Mouse (Mus musculus): ENCODE data around the gene Ache. TPM values are rescaled to one million over a fixed set of nuclear protein-coding genes. Genes with fewer than 3 reads are reported as not detected.

The Ache gene
- total and polyA plus RNA-seq, 3 experiments = 0.13 to 0.23 TPM; not detected in 1

- dilution Hi-C loops (cut with MboI; ENCODE audit: extremely low pct_ligation_motif_present, extremely low pct_unique_long_range_greater_than_20kb, low sequenced_read_pairs) = no loop called here
- Histone ChIP-seq H3K27me3 (replicated peaks) (peaks cover 33% of the 10 kb centered on the region), H3K9me3 (replicated peaks; ENCODE audit: low read length) (peaks cover 7% of the 10 kb centered on the region), H3K4me1 (ENCODE audit: control insufficient read depth in 1 of 2, insufficient read depth in 2 of 2) (peaks cover 14 to 44% of the 10 kb centered on the region in 2 experiments; a peak in 3 of 4 replicates), H3K4me2 (ENCODE audit: insufficient read depth, low read depth, poor library complexity, severe bottlenecking) (peak overlapping the region; percentile 33; the same call in 1 of the 2 replicates), H3K9ac (ENCODE audit: insufficient read depth, low read depth) (no peak overlapping the region), H3K27ac (ENCODE audit: insufficient read depth, low read depth) (no peak overlapping the region), H3K36me3 (replicated peaks in 1 of 2; ENCODE audit: control insufficient read depth in 1 of 2, insufficient read depth in 1 of 2, low read length in 1 of 2) (no peaks in the 10 kb centered on the region), H3K4me3 (replicated peaks in 1 of 3; ENCODE audit: low read depth in 2 of 3, low read length in 2 of 3, poor library complexity in 1 of 3) (no peak overlapping the region), H3K79me2 (replicated peaks; ENCODE audit: control insufficient read depth, extremely low read depth, insufficient read depth, poor library complexity, severe bottlenecking) (no peaks in the 10 kb centered on the region)
- in situ Hi-C loops (cut with MboI; ENCODE audit: low pct_ligation_motif_present, low pct_unique_long_range_greater_than_20kb, low sequenced_read_pairs) = no loop called here
- no peak for DNase-seq (ENCODE audit: extremely low read depth)
- no peak for TF ChIP-seq CTCF (conservative IDR thresholded peaks at IDR 0.05 in 1 of 2, IDR thresholded peaks at IDR 0.05 in 1 of 2; ENCODE audit: low read depth in 2 of 2, low read length in 2 of 2)
Measured at GRCm38 (mm10) chr5:137287953-137288743, 829 bp downstream of the Ache start.

- H3K27me3 ChIP-seq (replicated peaks) = peaks cover 33% of the 10 kb centered on the region
- H3K9ac ChIP-seq (ENCODE audit: insufficient read depth, low read depth) = no peak overlapping the region
- H3K4me3 ChIP-seq (replicated peaks in 1 of 3; ENCODE audit: low read depth in 2 of 3, low read length in 2 of 3, poor library complexity in 1 of 3) = no peak overlapping the region
- no peaks in the 10 kb centered on the region for H3K79me2 ChIP-seq (replicated peaks; ENCODE audit: control insufficient read depth, extremely low read depth, insufficient read depth, poor library complexity, severe bottlenecking)
- dilution Hi-C loops (cut with MboI; ENCODE audit: extremely low pct_ligation_motif_present, extremely low pct_unique_long_range_greater_than_20kb, low sequenced_read_pairs) (no loop called here), in situ Hi-C loops (cut with MboI; ENCODE audit: low pct_ligation_motif_present, low pct_unique_long_range_greater_than_20kb, low sequenced_read_pairs) (no loop called here)
- no peak for TF ChIP-seq TBP (conservative IDR thresholded peaks at IDR 0.05; ENCODE audit: low read depth, low read length)
- TF ChIP-seq CTCF (conservative IDR thresholded peaks at IDR 0.05 in 1 of 2, IDR thresholded peaks at IDR 0.05 in 1 of 2; ENCODE audit: low read depth in 2 of 2, low read length in 2 of 2) = peak in 1 of 2 experiments; percentile 52; a peak in 2 of 4 replicates
- peak; percentile 29 for TF ChIP-seq RAD21 (IDR thresholded peaks at IDR 0.05; ENCODE audit: low read depth, low read length)
- peaks cover 14 to 47% of the 10 kb centered on the region in 2 experiments; a peak in 3 of 4 replicates for H3K4me1 ChIP-seq (ENCODE audit: control insufficient read depth in 1 of 2, insufficient read depth in 2 of 2)
- no peak for DNase-seq (ENCODE audit: extremely low read depth)
- no peak overlapping the region for H3K27ac ChIP-seq (ENCODE audit: insufficient read depth, low read depth)
- H3K4me2 ChIP-seq (ENCODE audit: insufficient read depth, low read depth, poor library complexity, severe bottlenecking) = no peak overlapping the region
- H3K36me3 ChIP-seq (replicated peaks in 1 of 2; ENCODE audit: control insufficient read depth in 1 of 2, insufficient read depth in 1 of 2, low read length in 1 of 2) = no peaks in the 10 kb centered on the region
- no peaks in the 10 kb centered on the region for H3K9me3 ChIP-seq (replicated peaks; ENCODE audit: low read length)
Measured at GRCm38 (mm10) chr5:137288999-137289470, 1.7 kb downstream of the Ache start.

GRCm38 (mm10) chr5:137289591-137290365 lies 2.5 kb downstream of the Ache start:
- H3K36me3 ChIP-seq (replicated peaks in 1 of 2; ENCODE audit: control insufficient read depth in 1 of 2, insufficient read depth in 1 of 2, low read length in 1 of 2) = peaks cover 2% of the 10 kb centered on the region in 2 experiments
- no peak overlapping the region for H3K9ac ChIP-seq (ENCODE audit: insufficient read depth, low read depth)
- H3K4me3 ChIP-seq (replicated peaks in 1 of 3; ENCODE audit: low read depth in 2 of 3, low read length in 2 of 3, poor library complexity in 1 of 3) = no peak overlapping the region
- peaks cover 14 to 49% of the 10 kb centered on the region in 2 experiments; a peak in 3 of 4 replicates for H3K4me1 ChIP-seq (ENCODE audit: control insufficient read depth in 1 of 2, insufficient read depth in 2 of 2)
- H3K4me2 ChIP-seq (ENCODE audit: insufficient read depth, low read depth, poor library complexity, severe bottlenecking) = no peak overlapping the region
- no peak overlapping the region for H3K27ac ChIP-seq (ENCODE audit: insufficient read depth, low read depth)
- TF ChIP-seq SMC3 (IDR thresholded peaks at IDR 0.05; ENCODE audit: low read depth, low read length) = no peak
- TF ChIP-seq JUN (IDR thresholded peaks at IDR 0.05; ENCODE audit: insufficient read depth, low read depth, low read length) = no peak
- TF ChIP-seq MAFK (IDR thresholded peaks at IDR 0.05; ENCODE audit: insufficient replicate concordance, low read length) = no peak
- no peak for TF ChIP-seq RAD21 (IDR thresholded peaks at IDR 0.05; ENCODE audit: low read depth, low read length)
- no peak for TF ChIP-seq USF1 (IDR thresholded peaks at IDR 0.05; ENCODE audit: low read depth, low read length)
- no peak for TF ChIP-seq EP300 (IDR thresholded peaks at IDR 0.05; ENCODE audit: low read length)
- no peak for TF ChIP-seq MYC (IDR thresholded peaks at IDR 0.05; ENCODE audit: low read depth, low read length)
- TF ChIP-seq TBP (conservative IDR thresholded peaks at IDR 0.05; ENCODE audit: low read depth, low read length) = no peak
- TF ChIP-seq ETS1 (conservative IDR thresholded peaks at IDR 0.05; ENCODE audit: low read depth, low read length) = no peak
- TF ChIP-seq E2F4 (IDR thresholded peaks at IDR 0.05; ENCODE audit: insufficient replicate concordance, low read depth, low read length) = no peak
- H3K27me3 ChIP-seq (replicated peaks) = peaks cover 33% of the 10 kb centered on the region
- in situ Hi-C loops (cut with MboI; ENCODE audit: low pct_ligation_motif_present, low pct_unique_long_range_greater_than_20kb, low sequenced_read_pairs) = no loop called here
- no peak for DNase-seq (ENCODE audit: extremely low read depth)
- H3K9me3 ChIP-seq (replicated peaks; ENCODE audit: low read length) = no peaks in the 10 kb centered on the region
- dilution Hi-C loops (cut with MboI; ENCODE audit: extremely low pct_ligation_motif_present, extremely low pct_unique_long_range_greater_than_20kb, low sequenced_read_pairs) = no loop called here
- H3K79me2 ChIP-seq (replicated peaks; ENCODE audit: control insufficient read depth, extremely low read depth, insufficient read depth, poor library complexity, severe bottlenecking) = no peaks in the 10 kb centered on the region

Data from CH12.LX (cell line).